Mouse (Mus musculus): ENCODE measurements around the gene Rrm1. TPM values are rescaled to one million over a fixed set of nuclear protein-coding genes. Genes with fewer than 3 reads are reported as not detected.
"Not testable (repeated sequence)": the region's sequence is repeated elsewhere in the genome, so short reads cannot be mapped to it uniquely, and the experiment has no call there.

Gene Rrm1
- polyA plus RNA-seq, 1 experiment from 2014 or later: 266 TPM

DNA sequence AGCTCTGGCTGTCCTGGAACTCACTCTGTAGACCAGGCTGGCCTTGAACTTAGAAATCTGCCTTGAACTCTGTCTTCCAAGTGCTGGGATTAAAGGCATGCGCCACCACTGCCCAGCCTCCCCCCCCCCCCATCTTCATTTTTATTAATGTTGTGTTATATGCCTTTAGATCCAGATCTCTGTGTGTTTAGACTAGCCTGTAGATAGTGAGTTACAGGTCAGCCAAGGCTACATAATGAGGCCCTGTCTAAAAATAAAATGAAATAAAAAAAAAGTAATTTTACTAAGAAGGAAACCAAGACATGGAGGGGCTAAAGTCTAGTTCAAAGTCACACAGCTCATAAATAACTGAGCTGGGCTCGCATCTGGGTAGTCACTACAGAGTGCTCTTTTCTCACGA lies 37.4 kb downstream of the Rrm1 start:
- H3K4me2 ChIP-seq: no peak overlapping the region
- H3K36me3 ChIP-seq: peaks cover 11% of the 10 kb centered on the region; the same call in 1 of the 2 replicates
- H3K27me3 ChIP-seq (replicated peaks): no peaks in the 10 kb centered on the region
- WGBS (ENCODE audit: insufficient replicate concordance): 74% methylated on average over 3 of the region's 3 CpGs
- H3K9ac ChIP-seq: no peak overlapping the region
- no peak overlapping the region for H3K27ac ChIP-seq
- peaks cover 17% of the 10 kb centered on the region for H3K4me1 ChIP-seq
- no peak for ATAC-seq
- H3K4me3 ChIP-seq: no peak overlapping the region
- no peaks in the 10 kb centered on the region for H3K9me3 ChIP-seq (replicated peaks)

DNA sequence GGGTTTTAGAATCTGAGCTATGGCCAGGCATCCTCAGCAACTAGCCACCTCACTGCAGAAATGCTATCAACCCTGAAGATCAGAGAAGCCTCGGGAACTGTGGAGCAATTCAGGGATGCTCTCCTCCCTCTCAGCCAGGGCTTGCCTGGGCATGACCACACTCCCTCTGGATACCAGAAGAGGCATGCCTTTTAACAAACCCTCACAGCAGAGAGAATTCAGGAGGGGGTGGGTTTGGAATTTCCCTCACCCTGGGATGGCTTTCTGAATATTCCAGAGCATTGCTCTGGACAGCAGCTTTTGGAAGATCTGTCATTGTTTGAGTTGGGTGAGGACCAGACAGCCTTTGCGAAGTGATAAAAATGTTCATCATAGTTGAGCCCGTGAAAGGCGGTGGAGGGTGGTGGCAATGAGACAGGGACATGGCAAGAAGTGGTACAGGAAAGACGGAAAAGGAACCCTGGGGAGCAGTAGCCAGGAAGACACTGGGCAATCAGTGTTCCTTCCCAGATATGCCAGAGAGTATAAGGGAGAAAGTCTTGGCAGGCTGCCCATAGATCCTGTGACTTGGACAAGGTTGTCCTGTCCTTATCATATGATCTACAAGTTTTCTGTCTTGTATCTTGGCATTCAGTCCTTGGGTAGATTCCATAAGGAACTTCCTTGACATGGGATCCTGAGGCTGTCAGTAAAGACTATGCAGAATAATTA lies 38.0 kb downstream of the Rrm1 start:
- no peak for ATAC-seq
- Histone ChIP-seq H3K4me3 (no peak overlapping the region), H3K27me3 (replicated peaks) (no peaks in the 10 kb centered on the region), H3K9me3 (replicated peaks) (no peaks in the 10 kb centered on the region), H3K4me2 (no peak overlapping the region), H3K36me3 (peaks cover 11% of the 10 kb centered on the region; the same call in 1 of the 2 replicates), H3K4me1 (peaks cover 23% of the 10 kb centered on the region), H3K9ac (no peak overlapping the region), H3K27ac (no peak overlapping the region)
- WGBS (ENCODE audit: insufficient replicate concordance): 70% methylated on average over 5 of the region's 5 CpGs

DNA sequence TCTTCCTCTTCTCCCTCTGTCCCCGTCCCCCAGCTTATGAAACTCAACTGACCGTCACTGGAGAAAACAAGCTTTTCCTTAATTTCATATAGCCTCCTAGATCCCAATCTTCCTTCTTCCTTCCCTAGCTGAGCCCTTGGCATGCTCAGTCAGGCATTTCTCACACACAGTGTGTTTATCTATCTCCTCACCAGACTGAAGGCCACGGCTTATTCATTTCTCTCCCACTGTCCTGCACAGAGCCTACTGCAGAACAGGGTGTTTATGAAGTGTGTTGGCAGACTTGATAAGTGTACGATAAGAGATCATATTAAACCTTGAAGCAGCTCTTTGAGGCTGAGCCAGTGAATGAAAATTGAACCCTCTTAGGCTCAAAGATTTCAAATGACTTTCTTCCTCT lies 39.3 kb downstream of the Rrm1 start:
- peaks cover 34% of the 10 kb centered on the region for H3K4me1 ChIP-seq
- H3K36me3 ChIP-seq: peaks cover 6% of the 10 kb centered on the region; the same call in 1 of the 2 replicates
- no peaks in the 10 kb centered on the region for H3K27me3 ChIP-seq (replicated peaks)
- H3K27ac ChIP-seq: no peak overlapping the region
- no peak overlapping the region for H3K4me3 ChIP-seq
- H3K9ac ChIP-seq: no peak overlapping the region
- no peak for ATAC-seq
- 57% methylated on average over 4 of the region's 4 CpGs for WGBS (ENCODE audit: insufficient replicate concordance)
- no peak overlapping the region for H3K4me2 ChIP-seq
- H3K9me3 ChIP-seq (replicated peaks): no peaks in the 10 kb centered on the region

DNA sequence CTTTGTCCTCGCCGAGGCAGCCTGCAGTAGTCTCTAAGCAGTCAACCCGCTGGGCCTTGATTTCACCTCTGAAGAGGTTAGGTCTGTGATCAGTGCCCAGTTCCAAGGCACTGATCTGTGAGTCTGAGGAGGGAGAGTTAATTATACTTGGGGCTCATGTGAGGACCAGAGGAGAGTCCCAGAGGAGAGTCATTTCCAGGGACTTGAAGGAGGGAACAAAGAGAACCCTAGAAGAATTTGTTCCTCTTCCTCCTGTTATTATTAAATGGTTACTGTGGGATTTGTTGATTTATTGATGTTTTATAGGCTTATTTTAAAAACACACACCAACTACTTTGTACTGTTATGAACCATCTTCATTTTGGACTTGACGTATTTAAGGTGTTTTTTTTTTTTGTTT lies 40.1 kb downstream of the Rrm1 start, which contains the start of gene Olfr543:
Gene Olfr543 (minus strand): TSS at position 101 of the 400 bp plus-strand sequence.
- H3K4me3 ChIP-seq: no peak within 1 kb of the TSS
- WGBS (ENCODE audit: insufficient replicate concordance): 84% methylated on average over 4 of the region's 4 CpGs
- no peak within 1 kb of the TSS for H3K4me2 ChIP-seq
- peaks cover 42% of the 10 kb centered on the region for H3K4me1 ChIP-seq
- no peak within 1 kb of the TSS for H3K27ac ChIP-seq
- H3K27me3 ChIP-seq (replicated peaks): no peaks in the 10 kb centered on the region
- no peak within 1 kb of the TSS for H3K9ac ChIP-seq
- H3K36me3 ChIP-seq: peaks cover 6% of the 10 kb centered on the region; the same call in 1 of the 2 replicates
- H3K9me3 ChIP-seq (replicated peaks): no peaks in the 10 kb centered on the region
- no peak for ATAC-seq

DNA sequence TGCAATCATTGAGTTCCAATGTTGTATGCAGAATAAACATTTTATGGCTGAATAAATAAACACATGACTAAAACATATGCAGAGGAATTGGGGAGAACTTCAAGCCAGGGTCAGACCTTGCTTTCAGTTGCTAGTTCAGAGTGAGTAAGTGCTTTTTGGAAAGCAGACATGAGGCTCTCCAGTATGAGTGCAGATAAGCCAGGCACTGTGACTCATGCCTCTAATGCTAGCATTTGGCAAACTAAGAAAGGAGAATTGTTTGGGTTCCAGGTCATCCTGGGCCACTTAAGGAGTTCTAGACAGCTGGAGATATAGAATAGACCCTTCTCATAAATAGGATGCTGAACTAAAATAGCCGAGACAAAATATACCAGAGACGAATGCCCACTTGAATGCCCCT lies 42.2 kb downstream of the Rrm1 start:
- no peak overlapping the region for H3K4me2 ChIP-seq
- no peak overlapping the region for H3K4me3 ChIP-seq
- H3K27ac ChIP-seq: no peak overlapping the region
- H3K36me3 ChIP-seq: no peaks in the 10 kb centered on the region
- peaks cover 46% of the 10 kb centered on the region for H3K4me1 ChIP-seq
- H3K9me3 ChIP-seq (replicated peaks): no peaks in the 10 kb centered on the region
- no peaks in the 10 kb centered on the region for H3K27me3 ChIP-seq (replicated peaks)
- ATAC-seq: no peak
- no peak overlapping the region for H3K9ac ChIP-seq
- 87% methylated on average over 2 of the region's 2 CpGs for WGBS (ENCODE audit: insufficient replicate concordance)

DNA sequence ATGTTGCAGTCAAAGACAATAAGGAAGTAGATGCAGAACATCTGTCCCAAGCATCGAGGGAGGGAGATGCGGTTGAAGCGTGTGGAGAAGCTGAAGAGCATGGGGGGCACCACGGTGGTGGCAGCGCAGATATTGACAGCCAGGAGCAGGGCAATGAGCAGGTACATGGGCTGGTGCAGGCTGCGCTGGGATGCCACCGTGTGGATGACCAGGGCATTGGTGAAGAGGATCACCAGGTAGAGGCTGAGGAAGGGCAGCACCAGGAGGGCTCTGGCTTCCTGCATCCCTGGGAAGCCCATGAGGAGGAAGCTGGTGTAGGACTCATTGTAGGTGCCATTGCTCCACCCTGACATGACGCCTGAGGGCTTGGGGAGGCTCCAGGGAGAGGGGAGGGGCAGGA lies 43.3 kb downstream of the Rrm1 start:
- H3K9ac ChIP-seq; ATAC-seq; H3K9me3 ChIP-seq (replicated peaks); H3K4me2 ChIP-seq; H3K4me3 ChIP-seq; H3K27me3 ChIP-seq (replicated peaks); H3K27ac ChIP-seq; H3K36me3 ChIP-seq: not testable (repeated sequence)
- 47% methylated on average over 8 of the region's 8 CpGs for WGBS (ENCODE audit: insufficient replicate concordance)
- H3K4me1 ChIP-seq: peaks cover 46% of the 10 kb centered on the region

DNA sequence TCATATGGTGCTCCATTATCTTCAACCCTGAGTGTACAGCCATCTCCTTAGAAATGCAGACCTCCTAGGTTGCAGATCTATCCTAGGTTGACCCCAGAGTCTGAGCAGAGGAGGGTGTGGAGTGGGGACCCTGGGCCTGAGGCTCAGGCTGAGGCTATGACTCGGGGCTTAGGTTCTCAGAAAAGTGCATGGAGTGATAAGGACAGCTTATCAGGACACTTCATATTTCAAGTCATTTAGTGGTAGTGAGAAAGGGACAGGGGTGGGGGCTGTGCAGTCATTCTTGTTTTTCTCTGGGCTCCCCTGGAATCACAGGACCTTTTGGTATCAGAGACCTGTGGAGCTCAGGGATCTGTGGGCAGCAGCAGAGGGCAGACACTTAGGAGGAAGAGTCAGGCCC lies 44.6 kb downstream of the Rrm1 start:
- Histone ChIP-seq H3K4me3 (no peak overlapping the region), H3K27me3 (replicated peaks) (no peaks in the 10 kb centered on the region), H3K36me3 (no peaks in the 10 kb centered on the region), H3K27ac (no peak overlapping the region), H3K4me2 (peak overlapping the region; percentile 38), H3K9me3 (replicated peaks) (no peaks in the 10 kb centered on the region), H3K9ac (no peak overlapping the region), H3K4me1 (peaks cover 46% of the 10 kb centered on the region)
- 0% methylated on average over 1 of the region's 1 CpGs for WGBS (ENCODE audit: insufficient replicate concordance)
- ATAC-seq: peak; percentile 85

DNA sequence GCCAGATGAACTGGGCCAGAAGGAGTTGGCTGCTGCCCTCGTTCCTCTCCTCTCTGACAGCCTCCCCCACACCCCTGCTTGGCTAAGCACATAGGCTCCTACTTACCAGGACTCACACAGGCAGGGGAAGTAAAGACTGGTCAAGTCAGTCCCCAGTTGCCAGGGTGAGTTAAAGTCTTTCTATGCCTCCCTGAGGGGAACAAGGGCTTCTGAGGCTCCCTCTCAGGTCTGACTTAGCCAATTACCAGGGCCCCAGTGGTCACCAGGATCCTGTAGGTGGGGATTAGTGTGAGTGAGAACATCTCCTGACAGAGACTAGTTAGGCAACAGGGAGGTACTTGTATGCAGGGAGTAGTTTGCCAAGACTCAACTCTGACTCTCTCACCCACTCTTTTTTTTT lies 46.7 kb downstream of the Rrm1 start, which contains the start of gene Olfr544:
Gene Olfr544 (minus strand): TSS at position 153 of the 400 bp plus-strand sequence.
- Histone ChIP-seq H3K36me3 (no peaks in the 10 kb centered on the region), H3K4me3 (no peak within 1 kb of the TSS), H3K27me3 (replicated peaks) (no peaks in the 10 kb centered on the region), H3K9ac (no peak within 1 kb of the TSS), H3K4me2 (no peak within 1 kb of the TSS), H3K9me3 (replicated peaks) (no peaks in the 10 kb centered on the region), H3K27ac (no peak within 1 kb of the TSS), H3K4me1 (peaks cover 41% of the 10 kb centered on the region)
- WGBS (ENCODE audit: insufficient replicate concordance): 27% methylated on average over 1 of the region's 1 CpGs
- ATAC-seq: no peak

DNA sequence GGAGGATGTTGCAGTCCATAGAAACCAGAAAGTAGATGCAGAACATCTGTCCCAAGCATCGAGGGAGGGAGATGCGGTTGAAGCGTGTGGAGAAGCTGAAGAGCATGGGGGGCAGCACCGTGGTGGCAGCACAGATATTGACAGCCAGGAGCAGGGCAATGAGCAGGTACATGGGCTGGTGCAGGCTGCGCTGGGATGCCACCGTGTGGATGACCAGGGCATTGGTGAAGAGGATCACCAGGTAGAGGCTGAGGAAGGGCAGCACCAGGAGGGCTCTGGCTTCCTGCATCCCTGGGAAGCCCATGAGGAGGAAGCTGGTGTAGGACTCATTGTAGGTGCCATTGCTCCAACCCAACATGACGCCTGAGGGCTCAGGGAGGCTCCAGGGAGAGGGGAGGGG lies 52.9 kb downstream of the Rrm1 start:
- not testable (repeated sequence) for H3K27ac ChIP-seq; H3K4me2 ChIP-seq; H3K9ac ChIP-seq; H3K27me3 ChIP-seq (replicated peaks); H3K4me3 ChIP-seq; H3K9me3 ChIP-seq (replicated peaks); H3K4me1 ChIP-seq; H3K36me3 ChIP-seq
- peak; percentile 47; the same call in 1 of the 2 replicates for ATAC-seq
- 36% methylated on average over 7 of the region's 7 CpGs for WGBS (ENCODE audit: insufficient replicate concordance)

DNA sequence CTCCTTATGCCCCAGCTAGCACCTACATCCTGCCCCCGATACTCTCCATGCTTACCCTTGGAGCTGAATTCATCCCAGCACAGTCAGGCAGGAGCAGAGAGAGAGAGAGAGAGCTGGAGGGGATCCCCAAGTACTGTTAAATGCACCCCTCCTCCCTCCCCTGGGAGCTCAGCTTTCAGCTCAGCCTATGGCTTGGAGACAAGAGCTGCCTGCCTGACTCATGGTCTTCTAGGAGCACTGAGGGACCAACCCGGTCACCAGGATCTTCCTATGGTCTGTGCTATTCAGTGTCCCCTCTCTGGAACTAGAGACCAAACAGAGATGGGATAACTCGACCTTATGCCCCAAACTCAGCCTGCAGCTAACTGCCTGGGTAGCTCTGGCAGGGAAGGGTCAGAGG lies 58.0 kb downstream of the Rrm1 start, which contains the start of gene Olfr545:
Gene Olfr545 (minus strand): TSS at position 101 of the 400 bp plus-strand sequence.
- Histone ChIP-seq H3K36me3 (no peaks in the 10 kb centered on the region), H3K9ac (no peak within 1 kb of the TSS), H3K27ac (no peak within 1 kb of the TSS), H3K9me3 (replicated peaks) (no peaks in the 10 kb centered on the region), H3K27me3 (replicated peaks) (no peaks in the 10 kb centered on the region; the same call in 1 of the 2 replicates), H3K4me3 (no peak within 1 kb of the TSS), H3K4me2 (no peak within 1 kb of the TSS), H3K4me1 (no peaks in the 10 kb centered on the region)
- WGBS (ENCODE audit: insufficient replicate concordance): 48% methylated on average over 3 of the region's 3 CpGs
- no peak for ATAC-seq

DNA sequence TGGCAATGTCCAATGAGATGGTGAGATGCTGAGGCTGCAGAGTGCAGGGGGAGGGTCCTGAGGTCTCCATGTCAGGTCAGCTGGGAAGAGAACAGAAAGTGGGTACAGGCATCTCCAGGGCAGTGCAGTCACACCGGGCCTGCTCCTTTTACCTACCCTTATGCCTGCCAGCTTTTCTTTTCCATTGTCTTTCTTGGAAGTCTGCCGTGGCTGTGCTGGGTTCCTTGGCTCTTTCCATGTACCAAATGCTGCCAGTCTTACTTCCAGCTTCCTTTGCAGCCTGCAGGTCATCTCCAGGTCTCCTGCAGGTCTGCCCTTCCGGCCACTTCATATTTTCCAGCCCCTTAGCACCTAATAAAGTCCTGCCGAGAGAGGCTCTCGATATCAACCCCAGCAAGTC lies 60.5 kb downstream of the Rrm1 start:
- Histone ChIP-seq H3K9ac (no peak overlapping the region), H3K4me1 (no peaks in the 10 kb centered on the region), H3K4me2 (no peak overlapping the region), H3K27ac (no peak overlapping the region), H3K36me3 (no peaks in the 10 kb centered on the region), H3K9me3 (replicated peaks) (no peaks in the 10 kb centered on the region), H3K27me3 (replicated peaks) (no peaks in the 10 kb centered on the region; the same call in 1 of the 2 replicates), H3K4me3 (no peak overlapping the region)
- 64% methylated on average over 5 of the region's 5 CpGs for WGBS (ENCODE audit: insufficient replicate concordance)
- no peak for ATAC-seq

DNA sequence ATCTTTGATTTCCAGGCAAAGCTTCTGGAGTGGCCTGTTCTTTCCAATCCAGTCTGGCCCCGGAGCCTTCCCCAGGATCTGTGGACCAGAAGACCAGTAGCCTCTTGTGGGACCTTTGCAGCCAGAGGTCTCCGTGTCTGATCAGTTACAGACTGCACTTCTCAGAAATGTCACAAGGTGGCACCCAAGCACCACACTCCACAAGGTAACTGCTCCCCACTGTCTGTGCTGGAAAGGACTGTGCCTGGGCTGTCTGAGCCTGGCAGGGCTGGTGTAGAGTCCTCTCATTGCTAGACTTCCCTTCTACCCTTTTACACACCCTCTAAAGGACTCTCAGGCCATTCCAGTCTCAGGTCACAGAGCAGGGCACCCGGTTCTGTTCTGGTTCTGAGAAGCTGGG lies 65.4 kb downstream of the Rrm1 start:
- Histone ChIP-seq H3K9me3 (replicated peaks) (no peaks in the 10 kb centered on the region), H3K4me3 (no peak overlapping the region), H3K36me3 (no peaks in the 10 kb centered on the region), H3K4me1 (no peaks in the 10 kb centered on the region), H3K9ac (no peak overlapping the region), H3K27ac (no peak overlapping the region), H3K27me3 (replicated peaks) (peaks cover 10% of the 10 kb centered on the region; the same call in 1 of the 2 replicates), H3K4me2 (no peak overlapping the region)
- ATAC-seq: peak; percentile 55; the same call in 1 of the 2 replicates
- WGBS (ENCODE audit: insufficient replicate concordance): 33% methylated on average over 3 of the region's 3 CpGs

Data from liver, embryonic 12.5 days (tissue).